Mouse (Mus musculus) liver, adult (tissue): ENCODE measurements around the gene Zfp574.

Experiments
- GATA4 ChIP-seq: IDR thresholded peaks from 2 replicates; pipeline ENCODE4 v1.6.1; 2014; ENCODE audit warnings: mild to moderate bottlenecking, low read length; ENCODE audit not compliant: insufficient replicate concordance

Zfp574 gene

GRCm38 (mm10) chr7:25087256-25087912 lies 15.0 kb downstream of the Zfp574 start:
- TF ChIP-seq GATA4 = no peak

GRCm38 (mm10) chr7:25087972-25088371 lies 15.6 kb downstream of the Zfp574 start:
- TF ChIP-seq GATA4 = no peak

GRCm38 (mm10) chr7:25088531-25088930 lies 16.2 kb downstream of the Zfp574 start:
- no peak for TF ChIP-seq GATA4

GRCm38 (mm10) chr7:25088968-25089367 lies 16.6 kb downstream of the Zfp574 start:
- TF ChIP-seq GATA4 = no peak

GRCm38 (mm10) chr7:25089875-25090274 lies 17.5 kb downstream of the Zfp574 start:
- TF ChIP-seq GATA4 = no peak

GRCm38 (mm10) chr7:25098169-25098568 lies 25.8 kb downstream of the Zfp574 start:
- no peak for TF ChIP-seq GATA4

- no peak for TF ChIP-seq GATA4
Measured at GRCm38 (mm10) chr7:25099581-25099980, 27.2 kb downstream of the Zfp574 start.

GRCm38 (mm10) chr7:25105411-25106160 lies 33.2 kb downstream of the Zfp574 start:
- TF ChIP-seq GATA4 = no peak

- TF ChIP-seq GATA4 = no peak
Measured at GRCm38 (mm10) chr7:25106790-25107502, 34.6 kb downstream of the Zfp574 start.

- no peak for TF ChIP-seq GATA4
Measured at GRCm38 (mm10) chr7:25109355-25109754, 37.0 kb downstream of the Zfp574 start.

- no peak for TF ChIP-seq GATA4
Measured at GRCm38 (mm10) chr7:25110336-25110735, 38.0 kb downstream of the Zfp574 start.

GRCm38 (mm10) chr7:25112178-25112955 lies 40.0 kb downstream of the Zfp574 start:
- no peak for TF ChIP-seq GATA4

GRCm38 (mm10) chr7:25112956-25113603 lies 40.7 kb downstream of the Zfp574 start:
- TF ChIP-seq GATA4 = no peak

- TF ChIP-seq GATA4 = no peak
Measured at GRCm38 (mm10) chr7:25120061-25120834, 47.9 kb downstream of the Zfp574 start.

- no peak for TF ChIP-seq GATA4
Measured at GRCm38 (mm10) chr7:25121240-25121786, 48.9 kb downstream of the Zfp574 start.
